Mouse (Mus musculus): ENCODE measurements at regions not wholly inside any gene's neighbourhood (a gene's known extent, or its start where the extent isn't known, plus 50 kb on each side); places are given as distances from the start of the nearest gene placed in this dataset.
"Not testable (repeated sequence)": the region's sequence is repeated elsewhere in the genome, so short reads cannot be mapped to it uniquely, and the experiment has no call there.

GRCm38 (mm10) chr9:31654747-31655146, 190.5 kb upstream of the Tmem45b start:
- intact Hi-C loops (cut with DNase I), result no loop called here
- DNase-seq (ENCODE audit: low spot score in 2 of 2), result peak in 1 of 2 experiments; percentile 9

GRCm38 (mm10) chr9:31654213-31654612, 190.0 kb upstream of the Tmem45b start:
- intact Hi-C loops (cut with DNase I), result no loop called here
- no peak for DNase-seq (ENCODE audit: low spot score in 2 of 2)

- intact Hi-C loops (cut with DNase I), result no loop called here
- no peak for DNase-seq (ENCODE audit: low spot score in 2 of 2)
Measured at GRCm38 (mm10) chr9:31653788-31654187, 189.5 kb upstream of the Tmem45b start.

- intact Hi-C loops (cut with DNase I), result no loop called here
- no peak for DNase-seq (ENCODE audit: low spot score in 2 of 2)
Measured at GRCm38 (mm10) chr9:31650362-31651130, 186.3 kb upstream of the Tmem45b start.

- intact Hi-C loops (cut with DNase I), result no loop called here
- no peak for DNase-seq (ENCODE audit: low spot score in 2 of 2)
Measured at GRCm38 (mm10) chr9:31649073-31649472, 184.8 kb upstream of the Tmem45b start.

- intact Hi-C loops (cut with DNase I), result no loop called here
- peak in 1 of 2 experiments; percentile 12 for DNase-seq (ENCODE audit: low spot score in 2 of 2)
Measured at GRCm38 (mm10) chr9:31648551-31648950, 184.3 kb upstream of the Tmem45b start.

GRCm38 (mm10) chr9:31645114-31645513, 180.9 kb upstream of the Tmem45b start:
- no peak for DNase-seq (ENCODE audit: low spot score in 2 of 2)
- intact Hi-C loops (cut with DNase I), result no loop called here

- no peak for DNase-seq (ENCODE audit: low spot score in 2 of 2)
- intact Hi-C loops (cut with DNase I), result no loop called here
Measured at GRCm38 (mm10) chr9:31644106-31644505, 179.8 kb upstream of the Tmem45b start.

GRCm38 (mm10) chr9:31642169-31642568, 177.9 kb upstream of the Tmem45b start:
- intact Hi-C loops (cut with DNase I), result no loop called here
- DNase-seq (ENCODE audit: low spot score in 2 of 2), result no peak

- intact Hi-C loops (cut with DNase I), result no loop called here
Measured at GRCm38 (mm10) chr9:31628291-31628690, 164.0 kb upstream of the Tmem45b start.

GRCm38 (mm10) chr9:31621553-31621952, 157.3 kb upstream of the Tmem45b start:
- intact Hi-C loops (cut with DNase I); DNase-seq (ENCODE audit: low spot score in 2 of 2): not testable (repeated sequence)

More at GRCm38 (mm10) chr9:31628291-31628690, 164.0 kb upstream of the Tmem45b start:
- no peak for DNase-seq (ENCODE audit: low spot score in 2 of 2)

- DNase-seq (ENCODE audit: low spot score in 2 of 2), result no peak
- intact Hi-C loops (cut with DNase I), result no loop called here
Measured at GRCm38 (mm10) chr9:31619344-31619743, 155.1 kb upstream of the Tmem45b start.

- DNase-seq (ENCODE audit: low spot score in 2 of 2), result no peak
- intact Hi-C loops (cut with DNase I), result no loop called here
Measured at GRCm38 (mm10) chr9:31614250-31614945, 150.1 kb upstream of the Tmem45b start.

GRCm38 (mm10) chr9:31611036-31611695, 146.9 kb upstream of the Tmem45b start:
- intact Hi-C loops (cut with DNase I), result no loop called here
- no peak for DNase-seq (ENCODE audit: low spot score in 2 of 2)

GRCm38 (mm10) chr9:31610631-31611030, 146.4 kb upstream of the Tmem45b start:
- no peak for DNase-seq (ENCODE audit: low spot score in 2 of 2)
- intact Hi-C loops (cut with DNase I), result no loop called here

- intact Hi-C loops (cut with DNase I), result no loop called here
- peak in 1 of 2 experiments; percentile 14 for DNase-seq (ENCODE audit: low spot score in 2 of 2)
Measured at GRCm38 (mm10) chr9:31610212-31610611, 145.9 kb upstream of the Tmem45b start.

GRCm38 (mm10) chr9:31609731-31610130, 145.5 kb upstream of the Tmem45b start:
- intact Hi-C loops (cut with DNase I), result no loop called here
- DNase-seq (ENCODE audit: low spot score in 2 of 2), result no peak

- DNase-seq (ENCODE audit: low spot score in 2 of 2), result no peak
- intact Hi-C loops (cut with DNase I), result no loop called here
Measured at GRCm38 (mm10) chr9:31608084-31608870, 144.0 kb upstream of the Tmem45b start.

- intact Hi-C loops (cut with DNase I), result no loop called here
Measured at GRCm38 (mm10) chr9:31606936-31607335, 142.7 kb upstream of the Tmem45b start.

More at GRCm38 (mm10) chr9:31606936-31607335, 142.7 kb upstream of the Tmem45b start:
- DNase-seq (ENCODE audit: low spot score in 2 of 2), result no peak
